Mouse (Mus musculus) gastrocnemius, postnatal 36 days (tissue): ENCODE measurements at regions not wholly inside any gene's neighbourhood (a gene's known extent, or its start where the extent isn't known, plus 50 kb on each side); places are given as distances from the start of the nearest gene placed in this dataset.

ENCODE experiments used
- DNase-seq, 2 experiments: peaks; one replicate each; pipeline ENCODE4 v3.0.0; 2022
- intact Hi-C: fragments of 180-260 bp; cut with DNase I; formaldehyde crosslinking; loops from one replicate; pipeline ENCODE4 v1.15.1; 2025

GRCm38 (mm10) chr5:125843259-125843658, 311.7 kb downstream of the Tmem132b start:
- DNase-seq = no peak
- intact Hi-C loops = no loop called here

GRCm38 (mm10) chr5:125849722-125850121, 318.1 kb downstream of the Tmem132b start:
- DNase-seq = no peak
- intact Hi-C loops = no loop called here

- DNase-seq = no peak
- intact Hi-C loops = no loop called here
Observed at GRCm38 (mm10) chr5:125876296-125876695, 344.7 kb downstream of the Tmem132b start.

GRCm38 (mm10) chr5:125888840-125889239, 357.3 kb downstream of the Tmem132b start:
- intact Hi-C loops = no loop called here
- DNase-seq = no peak

- intact Hi-C loops = no loop called here
- no peak for DNase-seq
Observed at GRCm38 (mm10) chr5:125893864-125894263, 362.3 kb downstream of the Tmem132b start.

GRCm38 (mm10) chr5:125902038-125902437, 370.5 kb downstream of the Tmem132b start:
- DNase-seq = no peak
- intact Hi-C loops = no loop called here

GRCm38 (mm10) chr5:125904426-125904825, 372.9 kb downstream of the Tmem132b start:
- DNase-seq = no peak
- intact Hi-C loops = no loop called here

GRCm38 (mm10) chr5:125907332-125907731, 375.8 kb downstream of the Tmem132b start:
- intact Hi-C loops = no loop called here
- no peak for DNase-seq

GRCm38 (mm10) chr5:125907909-125908308, 376.3 kb downstream of the Tmem132b start:
- DNase-seq = no peak
- intact Hi-C loops = no loop called here

- no peak for DNase-seq
- intact Hi-C loops = no loop called here
Observed at GRCm38 (mm10) chr5:125915857-125916256, 384.3 kb downstream of the Tmem132b start.

- intact Hi-C loops = no loop called here
Observed at GRCm38 (mm10) chr5:125920965-125921364, 389.4 kb downstream of the Tmem132b start.

GRCm38 (mm10) chr5:125925856-125926497, 394.4 kb downstream of the Tmem132b start:
- no peak for DNase-seq
- intact Hi-C loops = no loop called here

More at GRCm38 (mm10) chr5:125920965-125921364, 389.4 kb downstream of the Tmem132b start:
- no peak for DNase-seq

- intact Hi-C loops = no loop called here
- no peak for DNase-seq
Observed at GRCm38 (mm10) chr5:125931502-125931901, 399.9 kb downstream of the Tmem132b start.

- intact Hi-C loops = no loop called here
Observed at GRCm38 (mm10) chr5:125939416-125939815, 407.8 kb downstream of the Tmem132b start.

GRCm38 (mm10) chr5:125946729-125947128, 415.2 kb downstream of the Tmem132b start:
- DNase-seq = no peak
- intact Hi-C loops = no loop called here

More at GRCm38 (mm10) chr5:125939416-125939815, 407.8 kb downstream of the Tmem132b start:
- no peak for DNase-seq

GRCm38 (mm10) chr5:125951641-125952040, 420.1 kb downstream of the Tmem132b start:
- DNase-seq = no peak
- intact Hi-C loops = no loop called here

- no peak for DNase-seq
- intact Hi-C loops = loop anchor here (10.0 kb wide), 1 partner anchor 429 kb away; the partner anchor contains the start of gene Tmem132b
Observed at GRCm38 (mm10) chr5:125964039-125964438, 432.5 kb downstream of the Tmem132b start.

- no peak for DNase-seq
- intact Hi-C loops = loop anchor here (10.0 kb wide), 1 partner anchor 433 kb away; the partner anchor contains the start of gene Tmem132b
Observed at GRCm38 (mm10) chr5:125968151-125968550, 436.6 kb downstream of the Tmem132b start.

GRCm38 (mm10) chr5:125974035-125974434, 442.5 kb downstream of the Tmem132b start:
- no peak for DNase-seq
- intact Hi-C loops = no loop called here

- intact Hi-C loops = no loop called here
- DNase-seq = no peak
Observed at GRCm38 (mm10) chr5:125979801-125980200, 448.2 kb downstream of the Tmem132b start.

- intact Hi-C loops = no loop called here
- no peak for DNase-seq
Observed at GRCm38 (mm10) chr5:125985356-125985755, 453.8 kb downstream of the Tmem132b start.

GRCm38 (mm10) chr5:125997173-125997572, 465.6 kb downstream of the Tmem132b start:
- DNase-seq = no peak
- intact Hi-C loops = no loop called here

- intact Hi-C loops = no loop called here
- DNase-seq = no peak
Observed at GRCm38 (mm10) chr5:126007871-126008270, 476.3 kb downstream of the Tmem132b start.
